Mouse (Mus musculus) stomach, postnatal 0 days (tissue): ENCODE results near the gene Brca1.

ENCODE experiments used
- CTCF ChIP-seq: IDR thresholded peaks from 2 replicates; pipeline ENCODE4 v1.5.1; 2016; ENCODE audit warnings: antibody characterized with exemption, low read depth, mild to moderate bottlenecking, moderate library complexity
- EP300 ChIP-seq: optimal IDR thresholded peaks from 2 replicates; pipeline ENCODE3; 2016; ENCODE audit warnings: antibody characterized with exemption

DNA sequence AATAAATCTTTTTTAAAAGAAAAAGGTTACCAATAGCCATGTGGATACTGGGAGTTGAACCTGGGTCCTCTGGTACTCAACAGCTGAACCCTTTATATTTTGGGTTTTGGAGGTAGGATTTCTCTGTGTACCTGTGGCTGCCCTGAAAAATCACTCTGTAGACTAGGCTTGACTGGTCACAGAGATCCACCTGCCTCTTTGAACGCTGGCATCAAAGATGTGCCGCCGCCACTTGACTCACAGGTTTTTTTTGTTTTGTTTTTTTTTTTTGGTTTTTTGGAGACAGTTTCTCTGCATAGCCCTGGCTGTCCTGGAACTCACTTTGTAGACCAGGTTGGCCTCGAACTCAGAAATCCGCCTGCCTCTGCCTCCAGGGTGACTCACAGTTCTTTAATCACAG, 104.0 kb downstream of the Brca1 start:
- TF ChIP-seq EP300 (no peak), CTCF (no peak)
